Mouse (Mus musculus) cerebellum, postnatal 10 days (tissue): ENCODE data around the gene AC129217.1.

Experiments
- DNase-seq, 2 experiments: peaks; one replicate each; pipeline ENCODE4 v3.0.0; 2021; ENCODE audit warnings: mixed read lengths in 2 of 2

AC129217.1 gene

GRCm38 (mm10) chr19:8829660-8830059 is at the start of gene AC129217.1:
Gene AC129217.1 (plus strand): TSS chr19:8829773.
- no peak for DNase-seq

GRCm38 (mm10) chr19:8786008-8786781 is 43.4 kb upstream of the AC129217.1 start, which contains the start of gene Taf6l:
Gene Taf6l (minus strand): TSS chr19:8786417.
- DNase-seq, result peak; percentile 92 to 94

GRCm38 (mm10) chr19:8788521-8788920 is 41.1 kb upstream of the AC129217.1 start:
- peak; percentile 68 to 72 for DNase-seq

GRCm38 (mm10) chr19:8789171-8789570 is 40.4 kb upstream of the AC129217.1 start:
- no peak for DNase-seq

GRCm38 (mm10) chr19:8790171-8790570 is 39.4 kb upstream of the AC129217.1 start:
- peak; percentile 64 to 72 for DNase-seq

GRCm38 (mm10) chr19:8798264-8798946 is 31.2 kb upstream of the AC129217.1 start, which contains the start of gene Polr2g:
Gene Polr2g (minus strand): TSS chr19:8798577.
- peak; percentile 92 to 94 for DNase-seq

GRCm38 (mm10) chr19:8798947-8799315 is 30.6 kb upstream of the AC129217.1 start:
- no peak for DNase-seq

GRCm38 (mm10) chr19:8802130-8802821 is 27.3 kb upstream of the AC129217.1 start, which contains the start of gene Zbtb3:
Gene Zbtb3 (plus strand): TSS chr19:8802555.
- DNase-seq, result peak; percentile 94 to 96

- DNase-seq, result no peak
Measured at GRCm38 (mm10) chr19:8803204-8803780, 26.3 kb upstream of the AC129217.1 start.

GRCm38 (mm10) chr19:8803879-8804660 is 25.5 kb upstream of the AC129217.1 start:
- no peak for DNase-seq

- DNase-seq, result no peak
Measured at GRCm38 (mm10) chr19:8806810-8807209, 22.8 kb upstream of the AC129217.1 start.

GRCm38 (mm10) chr19:8815812-8816211 is 13.8 kb upstream of the AC129217.1 start:
- DNase-seq, result peak; percentile 62

GRCm38 (mm10) chr19:8817001-8817400 is 12.6 kb upstream of the AC129217.1 start:
- DNase-seq, result no peak

- DNase-seq, result no peak
Measured at GRCm38 (mm10) chr19:8818301-8818798, 11.2 kb upstream of the AC129217.1 start.

- peak; percentile 97 to 98 for DNase-seq
Measured at GRCm38 (mm10) chr19:8818801-8819595, 10.6 kb upstream of the AC129217.1 start, which contains the start of gene Ttc9c. Gene Ttc9c (minus strand): TSS chr19:8819333.

GRCm38 (mm10) chr19:8819596-8820423 is 9.8 kb upstream of the AC129217.1 start, which contains the start of gene Hnrnpul2:
Gene Hnrnpul2 (plus strand): TSS chr19:8820010.
- peak; percentile 99 for DNase-seq

GRCm38 (mm10) chr19:8820424-8820956 is 9.1 kb upstream of the AC129217.1 start:
- peak in 1 of 2 experiments; percentile 68 for DNase-seq

GRCm38 (mm10) chr19:8821146-8821545 is 8.4 kb upstream of the AC129217.1 start:
- no peak for DNase-seq

GRCm38 (mm10) chr19:8822696-8823095 is 6.9 kb upstream of the AC129217.1 start:
- DNase-seq, result peak; percentile 79 to 83
